Mouse (Mus musculus) kidney, adult 2 months (tissue): Measurements from ENCODE around the gene Mgat5b.

Source experiments
- CTCF ChIP-seq: fragments of 200-500 bp; conservative IDR thresholded peaks from 2 replicates; pipeline ENCODE4 v1.5.1; 2011; ENCODE audit warnings: low read depth, mild to moderate bottlenecking, control low read depth, low read length, moderate library complexity, mixed read lengths; ENCODE audit not compliant: insufficient read depth, insufficient read length
- POLR2A ChIP-seq: fragments of 200-500 bp; IDR thresholded peaks from one replicate; pipeline ENCODE4 v1.6.1; 2011; ENCODE audit warnings: low read depth, low read length, control low read depth

GRCm38 (mm10) chr11:116869223-116869622 is 49.4 kb upstream of the Mgat5b start:
- no peak for TF ChIP-seq CTCF
- no peak for TF ChIP-seq POLR2A
